Mouse (Mus musculus): ENCODE results near the gene Atg13. TPM values are rescaled to one million over a fixed set of nuclear protein-coding genes. Genes with fewer than 3 reads are reported as not detected.

The Atg13 gene
- polyA plus RNA-seq, 1 experiment from 2014 or later: 29.8 TPM

DNA sequence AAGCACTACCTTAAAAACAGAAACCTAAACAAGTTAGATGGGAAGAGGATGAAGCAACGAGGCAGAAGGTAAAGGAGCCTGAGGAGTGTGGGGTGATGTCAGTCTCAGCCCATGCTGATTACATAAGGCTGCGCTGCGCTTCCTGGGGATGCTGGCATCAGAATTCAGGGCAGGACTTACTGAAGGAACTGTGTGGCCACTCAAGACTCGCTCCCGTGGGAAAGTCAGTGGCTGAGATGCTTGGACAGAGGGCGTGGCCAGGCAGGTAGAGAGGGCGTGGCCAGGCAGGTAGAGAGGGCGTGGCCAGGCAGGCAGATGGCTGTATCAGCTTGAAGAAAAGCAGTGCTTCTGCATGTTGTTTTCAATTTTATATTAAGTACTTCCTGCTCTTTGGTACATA, 26.5 kb downstream of the Atg13 start:
- H3K4me1 ChIP-seq: no peaks in the 10 kb centered on the region
- H3K9ac ChIP-seq: no peak overlapping the region
- H3K36me3 ChIP-seq: peaks cover 78% of the 10 kb centered on the region
- WGBS: 79% methylated on average over 8 of the region's 8 CpGs
- no peak for ATAC-seq (ENCODE audit: insufficient number of reproducible peaks, insufficient read depth, low FRiP score, low TSS enrichment)
- H3K9me3 ChIP-seq: no peaks in the 10 kb centered on the region
- H3K4me3 ChIP-seq: no peak overlapping the region
- H3K27ac ChIP-seq: no peak overlapping the region
- H3K27me3 ChIP-seq: no peaks in the 10 kb centered on the region
- H3K4me2 ChIP-seq (replicated peaks): no peak overlapping the region

DNA sequence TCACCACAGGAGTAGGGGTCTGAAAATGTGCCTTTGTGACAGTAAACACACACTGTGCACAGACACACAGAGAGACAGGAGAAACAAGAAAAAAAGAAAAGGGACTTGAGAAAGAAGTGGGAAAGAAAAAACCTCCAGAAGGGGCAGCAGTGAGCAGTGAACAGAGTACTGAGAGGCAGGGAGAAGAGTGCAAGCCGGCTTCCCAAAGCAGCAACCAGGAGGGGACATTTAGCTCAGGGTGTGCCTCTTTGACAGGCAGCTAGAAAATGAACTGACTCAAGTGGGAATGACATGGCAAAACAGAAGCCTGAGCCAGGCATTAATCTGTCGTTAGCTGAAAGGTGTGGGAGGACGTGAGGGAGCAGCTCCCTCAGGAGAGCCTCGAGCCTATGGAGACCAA, 27.5 kb downstream of the Atg13 start:
- H3K36me3 ChIP-seq: peaks cover 81% of the 10 kb centered on the region
- no peak overlapping the region for H3K9ac ChIP-seq
- no peaks in the 10 kb centered on the region for H3K4me1 ChIP-seq
- H3K27me3 ChIP-seq: no peaks in the 10 kb centered on the region
- ATAC-seq (ENCODE audit: insufficient number of reproducible peaks, insufficient read depth, low FRiP score, low TSS enrichment): no peak
- H3K4me2 ChIP-seq (replicated peaks): no peak overlapping the region
- no peaks in the 10 kb centered on the region for H3K9me3 ChIP-seq
- H3K27ac ChIP-seq: no peak overlapping the region
- WGBS: 63% methylated on average over 4 of the region's 4 CpGs
- H3K4me3 ChIP-seq: no peak overlapping the region

DNA sequence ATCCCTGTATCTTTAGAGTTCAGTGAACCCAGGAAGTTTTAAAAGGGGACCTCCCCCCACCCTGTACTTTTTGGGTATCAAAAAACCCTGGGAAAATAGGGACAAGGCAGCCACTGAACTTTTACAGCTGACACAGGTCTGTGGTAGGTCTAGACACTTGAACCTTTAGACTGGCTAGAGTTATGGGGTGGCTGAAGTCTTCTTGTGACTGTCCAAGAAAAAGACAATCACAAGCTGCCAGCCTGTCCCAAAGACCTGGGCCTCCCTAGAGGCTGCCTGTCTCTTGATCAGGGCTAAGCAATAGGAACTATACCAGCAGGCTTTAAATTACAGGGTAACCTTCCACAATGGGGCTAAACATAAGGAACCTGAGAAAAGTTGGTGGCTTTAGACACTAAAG, 33.4 kb downstream of the Atg13 start:
- no peak overlapping the region for H3K27ac ChIP-seq
- H3K4me1 ChIP-seq: no peaks in the 10 kb centered on the region
- no peak overlapping the region for H3K4me2 ChIP-seq (replicated peaks)
- no peak overlapping the region for H3K9ac ChIP-seq
- H3K9me3 ChIP-seq: no peaks in the 10 kb centered on the region
- no peak for ATAC-seq (ENCODE audit: insufficient number of reproducible peaks, insufficient read depth, low FRiP score, low TSS enrichment)
- H3K4me3 ChIP-seq: no peak overlapping the region
- H3K27me3 ChIP-seq: no peaks in the 10 kb centered on the region
- H3K36me3 ChIP-seq: peaks cover 76% of the 10 kb centered on the region

DNA sequence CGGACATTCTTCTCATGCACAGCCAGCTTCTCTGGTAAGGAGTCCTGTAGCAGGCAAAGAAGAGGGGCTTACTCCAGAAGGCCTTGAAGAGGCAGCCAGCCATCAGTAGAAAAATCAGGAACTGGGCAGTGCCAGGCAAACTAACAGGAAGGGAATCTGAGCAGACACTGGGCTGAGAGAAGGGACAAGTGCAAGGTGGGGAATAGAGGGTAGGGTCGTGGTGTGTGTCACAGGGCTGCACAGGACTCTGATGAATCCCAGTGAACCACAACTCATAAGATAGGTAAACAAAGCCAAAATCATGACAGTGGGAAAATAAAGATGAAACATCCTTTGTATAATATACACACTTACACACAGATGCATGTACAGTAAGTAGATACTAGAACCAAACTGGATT, 34.0 kb downstream of the Atg13 start:
- WGBS: 82% methylated on average over 2 of the region's 2 CpGs
- H3K4me1 ChIP-seq: no peaks in the 10 kb centered on the region
- H3K9ac ChIP-seq: no peak overlapping the region
- no peak overlapping the region for H3K27ac ChIP-seq
- ATAC-seq (ENCODE audit: insufficient number of reproducible peaks, insufficient read depth, low FRiP score, low TSS enrichment): no peak
- peaks cover 76% of the 10 kb centered on the region for H3K36me3 ChIP-seq
- H3K27me3 ChIP-seq: no peaks in the 10 kb centered on the region
- no peak overlapping the region for H3K4me2 ChIP-seq (replicated peaks)
- no peaks in the 10 kb centered on the region for H3K9me3 ChIP-seq
- no peak overlapping the region for H3K4me3 ChIP-seq

DNA sequence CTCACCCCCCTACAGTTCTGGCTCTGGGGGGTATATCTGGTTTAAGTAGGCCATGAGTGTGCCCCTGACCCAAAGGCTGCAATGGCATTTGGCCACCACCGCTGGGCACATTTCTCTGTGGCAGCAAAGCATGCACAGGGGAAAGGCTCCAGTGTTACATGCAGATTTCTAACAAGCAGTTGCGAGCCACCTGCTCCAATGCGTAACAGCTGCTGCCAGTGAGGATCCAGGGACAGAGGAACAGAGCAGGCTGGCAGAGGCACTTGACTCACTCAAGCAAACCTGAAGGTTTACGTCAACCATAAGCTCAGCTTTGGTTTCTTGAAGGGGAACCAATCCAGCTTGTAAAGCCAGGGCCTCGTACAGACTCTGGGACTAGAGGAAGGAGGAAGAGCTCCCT, 35.5 kb downstream of the Atg13 start:
- no peaks in the 10 kb centered on the region for H3K27me3 ChIP-seq
- ATAC-seq (ENCODE audit: insufficient number of reproducible peaks, insufficient read depth, low FRiP score, low TSS enrichment): no peak
- no peak overlapping the region for H3K4me2 ChIP-seq (replicated peaks)
- no peaks in the 10 kb centered on the region for H3K4me1 ChIP-seq
- no peaks in the 10 kb centered on the region for H3K9me3 ChIP-seq
- no peak overlapping the region for H3K4me3 ChIP-seq
- H3K27ac ChIP-seq: no peak overlapping the region
- H3K36me3 ChIP-seq: peaks cover 81% of the 10 kb centered on the region
- 83% methylated on average over 5 of the region's 5 CpGs for WGBS
- H3K9ac ChIP-seq: no peak overlapping the region

DNA sequence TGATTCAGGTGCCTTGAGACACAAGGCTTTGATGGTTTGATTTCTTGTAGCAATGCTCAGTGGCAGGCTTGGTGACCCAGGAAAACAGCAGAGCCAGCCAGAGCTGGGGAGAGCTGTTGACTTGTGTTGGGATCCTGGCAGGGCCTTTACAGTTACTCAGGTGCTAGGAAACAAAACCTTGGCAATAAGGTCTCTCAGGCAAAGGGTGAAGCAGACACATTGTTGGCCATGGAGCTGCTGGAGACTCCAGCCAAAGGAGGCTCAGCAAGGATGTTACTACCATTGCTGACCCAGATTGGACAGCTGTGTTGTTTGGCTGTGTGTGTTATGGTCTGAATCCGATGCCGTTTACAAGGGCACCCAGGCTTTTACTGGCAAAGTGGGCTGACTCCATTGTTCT, 36.8 kb downstream of the Atg13 start:
- Histone ChIP-seq H3K4me1 (no peaks in the 10 kb centered on the region), H3K4me2 (replicated peaks) (no peak overlapping the region), H3K36me3 (peaks cover 82% of the 10 kb centered on the region), H3K27me3 (no peaks in the 10 kb centered on the region), H3K9me3 (no peaks in the 10 kb centered on the region), H3K4me3 (no peak overlapping the region), H3K27ac (no peak overlapping the region), H3K9ac (no peak overlapping the region)
- ATAC-seq (ENCODE audit: insufficient number of reproducible peaks, insufficient read depth, low FRiP score, low TSS enrichment): no peak
- 100% methylated on average over 2 of the region's 2 CpGs for WGBS

DNA sequence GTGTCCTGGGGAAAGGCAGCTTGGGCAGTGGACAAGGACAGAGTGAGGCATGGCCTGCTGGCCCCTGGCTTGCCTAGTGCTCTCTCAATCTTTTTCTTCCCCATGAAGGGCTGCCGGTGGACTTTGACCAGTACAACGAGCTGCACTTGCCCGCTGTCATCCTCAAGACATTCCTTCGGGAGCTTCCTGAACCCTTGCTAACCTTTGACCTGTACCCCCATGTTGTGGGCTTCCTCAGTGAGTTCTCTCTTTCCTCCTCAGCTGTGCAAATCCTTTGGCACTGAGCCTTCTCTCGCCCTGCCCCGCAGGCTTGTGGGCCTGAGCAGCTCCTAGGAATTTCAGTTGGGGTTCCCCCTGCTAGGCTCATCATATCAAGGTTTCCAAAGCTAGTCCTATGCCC, 40.3 kb downstream of the Atg13 start:
- WGBS: 88% methylated on average over 6 of the region's 6 CpGs
- ATAC-seq (ENCODE audit: insufficient number of reproducible peaks, insufficient read depth, low FRiP score, low TSS enrichment): no peak
- no peaks in the 10 kb centered on the region for H3K4me1 ChIP-seq
- no peaks in the 10 kb centered on the region for H3K9me3 ChIP-seq
- no peak overlapping the region for H3K4me2 ChIP-seq (replicated peaks)
- no peak overlapping the region for H3K27ac ChIP-seq
- H3K27me3 ChIP-seq: no peaks in the 10 kb centered on the region
- peaks cover 73% of the 10 kb centered on the region for H3K36me3 ChIP-seq
- no peak overlapping the region for H3K4me3 ChIP-seq
- no peak overlapping the region for H3K9ac ChIP-seq

DNA sequence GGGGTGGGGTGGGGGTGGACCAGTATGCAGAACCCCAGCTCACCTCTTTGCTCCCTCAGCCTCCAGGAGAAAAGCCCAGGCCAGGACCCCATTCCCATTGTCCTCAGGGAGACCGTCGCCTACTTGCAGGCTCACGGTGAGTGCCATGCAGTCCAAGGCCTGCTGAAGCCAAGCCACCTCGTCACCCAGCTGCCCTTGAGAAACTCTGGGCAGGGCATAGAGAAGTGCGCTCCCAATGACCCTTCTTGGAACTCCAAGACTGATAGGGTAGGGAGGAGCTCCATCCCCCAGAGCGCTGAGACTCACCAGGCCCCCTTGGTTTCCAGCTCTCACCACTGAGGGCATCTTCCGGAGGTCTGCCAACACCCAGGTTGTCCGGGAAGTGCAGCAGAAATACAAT, 41.0 kb downstream of the Atg13 start:
- Histone ChIP-seq H3K4me3 (no peak overlapping the region), H3K9me3 (no peaks in the 10 kb centered on the region), H3K4me2 (replicated peaks) (no peak overlapping the region), H3K27me3 (no peaks in the 10 kb centered on the region), H3K36me3 (peaks cover 74% of the 10 kb centered on the region), H3K4me1 (no peaks in the 10 kb centered on the region), H3K9ac (no peak overlapping the region), H3K27ac (no peak overlapping the region)
- ATAC-seq (ENCODE audit: insufficient number of reproducible peaks, insufficient read depth, low FRiP score, low TSS enrichment): no peak
- 89% methylated on average over 8 of the region's 8 CpGs for WGBS

DNA sequence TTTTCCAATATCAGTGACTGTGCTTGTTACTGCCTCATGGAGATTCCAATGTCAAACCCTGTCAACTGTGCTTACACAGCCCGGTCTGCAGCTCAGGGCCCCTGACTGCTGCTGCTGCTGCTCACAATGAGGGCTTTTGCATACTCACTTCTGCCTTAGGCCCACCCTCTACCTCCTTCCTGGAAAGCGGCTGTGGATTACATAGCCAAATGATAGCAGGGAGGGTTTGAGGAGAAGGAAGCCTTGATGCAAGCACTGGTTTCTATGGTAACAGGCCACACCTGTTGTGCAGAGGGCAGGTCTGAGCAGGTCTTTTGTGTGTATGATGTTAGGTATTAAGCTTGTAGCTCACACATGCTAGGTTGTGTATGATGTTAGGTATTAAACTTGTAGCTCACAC, 42.6 kb downstream of the Atg13 start:
- no peaks in the 10 kb centered on the region for H3K9me3 ChIP-seq
- 74% methylated on average over 2 of the region's 2 CpGs for WGBS
- ATAC-seq (ENCODE audit: insufficient number of reproducible peaks, insufficient read depth, low FRiP score, low TSS enrichment): no peak
- H3K4me3 ChIP-seq: no peak overlapping the region
- H3K9ac ChIP-seq: no peak overlapping the region
- no peak overlapping the region for H3K27ac ChIP-seq
- peaks cover 79% of the 10 kb centered on the region for H3K36me3 ChIP-seq
- H3K27me3 ChIP-seq: no peaks in the 10 kb centered on the region
- no peaks in the 10 kb centered on the region for H3K4me1 ChIP-seq
- no peak overlapping the region for H3K4me2 ChIP-seq (replicated peaks)

DNA sequence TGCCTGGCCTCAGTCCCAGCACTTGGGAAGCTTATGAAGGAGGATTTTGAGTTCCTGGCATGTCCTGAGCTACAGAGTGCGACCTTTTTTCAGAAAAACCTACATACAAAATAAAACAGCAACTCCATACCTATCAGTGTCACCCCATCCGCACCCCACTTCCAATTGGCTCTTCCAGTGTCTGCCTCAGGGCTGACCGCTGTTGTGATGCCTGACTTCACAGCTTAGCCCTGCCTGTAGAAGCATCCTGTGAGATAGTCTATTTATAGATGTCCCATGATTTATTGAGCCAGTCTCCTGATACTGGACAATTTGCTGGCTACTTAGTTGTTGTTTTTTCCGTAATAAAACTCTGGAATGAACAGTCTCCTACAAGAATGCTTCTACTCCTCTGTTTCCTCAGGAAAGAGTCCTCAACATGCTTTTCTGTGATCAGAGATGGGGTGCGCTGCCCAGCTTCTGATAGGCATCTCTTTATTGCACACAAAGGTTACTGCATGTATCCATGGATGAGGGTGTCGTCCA, 43.9 kb downstream of the Atg13 start:
- Histone ChIP-seq H3K4me1 (no peaks in the 10 kb centered on the region), H3K9me3 (no peaks in the 10 kb centered on the region), H3K4me2 (replicated peaks) (no peak overlapping the region), H3K27me3 (no peaks in the 10 kb centered on the region), H3K4me3 (no peak overlapping the region), H3K27ac (no peak overlapping the region), H3K36me3 (peaks cover 83% of the 10 kb centered on the region), H3K9ac (no peak overlapping the region)
- ATAC-seq (ENCODE audit: insufficient number of reproducible peaks, insufficient read depth, low FRiP score, low TSS enrichment): no peak
- WGBS: 95% methylated on average over 6 of the region's 6 CpGs

DNA sequence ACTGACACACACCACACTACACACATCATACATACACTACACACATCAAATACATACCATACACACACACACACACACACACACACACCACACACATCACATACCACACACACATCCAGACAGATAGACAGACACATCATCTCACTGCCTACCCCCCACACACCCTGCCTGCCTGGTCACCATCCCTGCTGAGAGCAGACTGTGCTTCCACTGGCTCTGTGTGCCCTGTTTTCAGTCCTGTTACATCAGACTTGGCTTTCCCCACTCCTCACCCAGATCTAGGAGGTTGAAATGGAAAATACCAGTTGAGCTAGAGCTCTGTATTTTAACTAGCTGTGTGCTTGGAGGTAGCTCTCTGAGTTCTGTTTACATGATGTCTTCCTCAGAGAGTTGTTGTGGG, 45.6 kb downstream of the Atg13 start:
- no peak for ATAC-seq (ENCODE audit: insufficient number of reproducible peaks, insufficient read depth, low FRiP score, low TSS enrichment)
- peaks cover 76% of the 10 kb centered on the region for H3K36me3 ChIP-seq
- no peaks in the 10 kb centered on the region for H3K27me3 ChIP-seq
- no peak overlapping the region for H3K27ac ChIP-seq
- H3K9me3 ChIP-seq: no peaks in the 10 kb centered on the region
- no peak overlapping the region for H3K9ac ChIP-seq
- no peaks in the 10 kb centered on the region for H3K4me1 ChIP-seq
- H3K4me3 ChIP-seq: no peak overlapping the region
- no peak overlapping the region for H3K4me2 ChIP-seq (replicated peaks)

DNA sequence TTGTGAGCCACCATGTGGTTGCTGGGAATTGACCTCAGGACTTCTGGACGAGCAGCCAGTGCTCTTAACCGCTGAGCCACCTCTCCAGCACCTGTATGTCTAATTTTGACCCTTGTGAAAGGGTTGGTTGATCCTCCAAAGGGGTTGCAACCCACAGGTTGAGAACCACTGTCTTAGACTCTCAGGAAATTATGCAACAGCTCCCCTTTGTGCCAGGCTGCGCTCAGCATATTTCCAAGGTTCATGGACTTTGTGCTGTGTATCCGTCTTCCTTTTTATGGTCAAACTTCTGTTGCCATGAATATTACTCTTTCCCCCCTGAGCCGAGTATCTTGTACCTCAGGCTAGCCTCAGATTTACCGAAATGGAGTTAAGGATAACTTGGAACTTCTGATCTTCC, 49.4 kb downstream of the Atg13 start:
- Histone ChIP-seq H3K27me3 (no peaks in the 10 kb centered on the region), H3K27ac (no peak overlapping the region), H3K9me3 (no peaks in the 10 kb centered on the region), H3K4me3 (no peak overlapping the region), H3K36me3 (peaks cover 79% of the 10 kb centered on the region), H3K9ac (no peak overlapping the region), H3K4me2 (replicated peaks) (no peak overlapping the region), H3K4me1 (no peaks in the 10 kb centered on the region)
- WGBS: 90% methylated on average over 6 of the region's 6 CpGs
- ATAC-seq (ENCODE audit: insufficient number of reproducible peaks, insufficient read depth, low FRiP score, low TSS enrichment): no peak

DNA sequence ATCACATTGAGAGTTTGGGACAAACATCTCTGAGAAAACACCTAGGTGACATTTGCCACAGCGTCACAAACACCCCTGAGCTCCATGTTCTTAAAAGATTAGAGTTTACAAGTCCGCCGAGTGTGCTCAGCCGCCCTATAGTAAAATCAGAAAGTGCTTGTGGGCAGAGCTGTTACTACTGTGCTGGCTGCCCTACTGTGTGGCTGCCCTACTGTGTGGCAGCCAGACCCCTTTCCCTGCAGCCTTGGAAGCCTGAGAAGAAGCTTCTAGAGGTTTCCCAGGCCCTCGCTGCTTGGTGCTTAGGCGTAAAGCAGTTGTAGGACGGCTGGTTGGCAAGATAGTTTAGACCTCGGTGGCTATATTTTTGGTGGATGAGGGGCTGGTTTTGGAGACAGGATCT, 50.7 kb downstream of the Atg13 start:
- no peaks in the 10 kb centered on the region for H3K4me1 ChIP-seq
- H3K27me3 ChIP-seq: no peaks in the 10 kb centered on the region
- H3K36me3 ChIP-seq: peaks cover 90% of the 10 kb centered on the region
- H3K27ac ChIP-seq: no peak overlapping the region
- no peak overlapping the region for H3K4me3 ChIP-seq
- no peak overlapping the region for H3K9ac ChIP-seq
- no peak overlapping the region for H3K4me2 ChIP-seq (replicated peaks)
- WGBS: 97% methylated on average over 8 of the region's 8 CpGs
- no peak for ATAC-seq (ENCODE audit: insufficient number of reproducible peaks, insufficient read depth, low FRiP score, low TSS enrichment)
- no peaks in the 10 kb centered on the region for H3K9me3 ChIP-seq
